ENCODE assay signal across 15 mouse cellular contexts in genomic region chr19:53536731-53537666, GRCm38 (mm10). TPM values are rescaled to one million over a fixed set of nuclear protein-coding genes. Genes with fewer than 3 reads are reported as not detected.
A peak's percentile ranks its signal among the peaks of the same experiment; 100 is the strongest.
DNase-seq lines count a peak whose midpoint lies in the region; ATAC-seq and TF ChIP-seq lines count a peak whose summit lies in the region.
"Had no signal": no experiment of that assay in that cellular context is flagged by ENCODE, and none has a peak within 500 bp of the region (broad histone marks: within the 10 kb centered on the region; RNA-seq: fewer than 3 reads in every experiment).

No protein-coding gene starts in this region.

- ATAC-seq in frontal cortex, adult (ENCODE audit: low TSS enrichment), result peak; percentile 20
- peak; percentile 6 for ATAC-seq in granulocyte monocyte progenitor cell, adult 5-6 weeks (replicated peaks; ENCODE audit: poor library complexity, severe bottlenecking)
- no peak for ATAC-seq in kidney, embryonic 15.5 days (replicated peaks; ENCODE audit: low FRiP score)
- ATAC-seq: hindbrain, embryonic 16.5 days; lung, postnatal 0 days had no signal

- WGBS in kidney, embryonic 15.5 days, result 78% methylated on average over 17 of the region's 17 CpGs

- no peak; the same call in 1 of the 2 replicates for TF ChIP-seq POLR2A in CH12.LX (IDR thresholded peaks at IDR 0.05; ENCODE audit: low read depth, low read length)

- no peaks in the 10 kb centered on the region for H3K27me3 ChIP-seq in CH12.LX (replicated peaks)
- no peaks in the 10 kb centered on the region for H3K27me3 ChIP-seq in kidney, embryonic 15.5 days

- 0 out of 2 replicates have a peak overlapping the region, but pooled peaks have one; percentile 23 for H3K9ac ChIP-seq in CH12.LX (ENCODE audit: insufficient read depth, low read depth)
- H3K9ac ChIP-seq in kidney, embryonic 15.5 days, result no peak overlapping the region
- H3K9ac ChIP-seq: liver, embryonic 13.5 days had no signal

- H3K36me3 ChIP-seq in CH12.LX (replicated peaks in 1 of 2; ENCODE audit: control insufficient read depth in 1 of 2, insufficient read depth in 1 of 2, low read length in 1 of 2), result peaks cover 63 to 75% of the 10 kb centered on the region in 2 experiments
- H3K36me3 ChIP-seq in kidney, embryonic 15.5 days, result peaks cover 45% of the 10 kb centered on the region

- H3K4me3 ChIP-seq in CH12.LX (replicated peaks in 1 of 3; ENCODE audit: low read depth in 2 of 3, low read length in 2 of 3, poor library complexity in 1 of 3), result peak overlapping the region in 1 of 3 experiments; percentile 29
- H3K4me3 ChIP-seq in kidney, embryonic 15.5 days (replicated peaks), result no peak overlapping the region
- H3K4me3 ChIP-seq: heart, adult 2 months; liver, embryonic 13.5 days; midbrain, embryonic 10.5 days had no signal

- dilution Hi-C loops in CH12.LX (cut with MboI; ENCODE audit: extremely low pct_ligation_motif_present, extremely low pct_unique_long_range_greater_than_20kb, low sequenced_read_pairs), result no loop called here

- peaks cover 25% of the 10 kb centered on the region for H3K79me2 ChIP-seq in CH12.LX (replicated peaks; ENCODE audit: control insufficient read depth, extremely low read depth, insufficient read depth, poor library complexity, severe bottlenecking)

- DNase-seq in frontal cortex, adult 2 months (ENCODE audit: extremely low spot score in 1 of 2, low spot score in 1 of 2), result no peak
- peak; percentile 90 for DNase-seq in CH12.LX (ENCODE audit: extremely low read depth)
- peak; percentile 54 for DNase-seq in thymus, postnatal 14 days
- DNase-seq in gastrocnemius, postnatal 10 days, result no peak
- no peak for DNase-seq in gastrocnemius, postnatal 14 days
- DNase-seq: B cell, adult 2 months; heart, adult 2 months; heart, postnatal 10 days; liver, embryonic 13.5 days had no signal

- peak overlapping the region; percentile 74 for H3K4me2 ChIP-seq in CH12.LX (ENCODE audit: insufficient read depth, low read depth, poor library complexity, severe bottlenecking)
- H3K4me2 ChIP-seq in kidney, embryonic 15.5 days, result no peak overlapping the region
- H3K4me2 ChIP-seq: liver, embryonic 13.5 days had no signal

- in situ Hi-C loops in CH12.LX (cut with MboI; ENCODE audit: low pct_ligation_motif_present, low pct_unique_long_range_greater_than_20kb, low sequenced_read_pairs), result loop anchor here (10.0 kb wide), 1 partner anchor 112 kb away; no protein-coding TSS in a partner anchor

- no peak; the same call in 1 of the 2 replicates for TF ChIP-seq RAD21 in CH12.LX (IDR thresholded peaks at IDR 0.05; ENCODE audit: low read depth, low read length)

- TF ChIP-seq EP300 in CH12.LX (IDR thresholded peaks at IDR 0.05; ENCODE audit: low read length), result peak; percentile 90

- no peak for TF ChIP-seq CTCF in CH12.LX (conservative IDR thresholded peaks at IDR 0.05 in 1 of 2, IDR thresholded peaks at IDR 0.05 in 1 of 2; ENCODE audit: low read depth in 2 of 2, low read length in 2 of 2)

- H3K27ac ChIP-seq in CH12.LX (ENCODE audit: insufficient read depth, low read depth), result peak overlapping the region; percentile 55
- no peak overlapping the region for H3K27ac ChIP-seq in kidney, embryonic 15.5 days
- H3K27ac ChIP-seq: heart, adult 2 months; liver, embryonic 13.5 days; midbrain, embryonic 10.5 days had no signal

- peaks cover 41 to 84% of the 10 kb centered on the region in 2 experiments for H3K4me1 ChIP-seq in CH12.LX (ENCODE audit: control insufficient read depth in 1 of 2, insufficient read depth in 2 of 2)
- peaks cover 26% of the 10 kb centered on the region for H3K4me1 ChIP-seq in kidney, embryonic 15.5 days

- H3K9me3 ChIP-seq in CH12.LX (replicated peaks; ENCODE audit: low read length), result no peaks in the 10 kb centered on the region
- no peaks in the 10 kb centered on the region for H3K9me3 ChIP-seq in kidney, embryonic 15.5 days (replicated peaks)
- H3K9me3 ChIP-seq: liver, embryonic 13.5 days; midbrain, embryonic 10.5 days had no signal

- intact Hi-C loops in gastrocnemius, postnatal 14 days (cut with DNase I; ENCODE audit: low total_unique reads), result no loop called here

TF ChIP-seq in CH12.LX, 34 proteins besides CTCF, POLR2A, EP300 and RAD21:
- peak; percentile 88 for TF ChIP-seq SIN3A (IDR thresholded peaks at IDR 0.05; ENCODE audit: low read length)
- TF ChIP-seq GABPA (IDR thresholded peaks at IDR 0.05; ENCODE audit: insufficient replicate concordance, low read depth, low read length), result no peak
- TF ChIP-seq ZMIZ1 (IDR thresholded peaks at IDR 0.05; ENCODE audit: low read depth, low read length), result peak; percentile 52; the same call in 1 of the 2 replicates
- TF ChIP-seq USF1 (IDR thresholded peaks at IDR 0.05; ENCODE audit: low read depth, low read length), result no peak
- no peak for TF ChIP-seq CHD1 (IDR thresholded peaks at IDR 0.05; ENCODE audit: low read depth, low read length)
- TF ChIP-seq UBTF (IDR thresholded peaks at IDR 0.05; ENCODE audit: low read depth, low read length), result no peak
- TF ChIP-seq NELFE (IDR thresholded peaks at IDR 0.05; ENCODE audit: low read depth, low read length), result no peak
- TF ChIP-seq TCF12 (IDR thresholded peaks at IDR 0.05; ENCODE audit: low read depth, low read length), result peak; percentile 75
- TF ChIP-seq IRF4 (IDR thresholded peaks at IDR 0.05; ENCODE audit: low read depth, low read length), result peak; percentile 76
- no peak for TF ChIP-seq ZKSCAN1 (IDR thresholded peaks at IDR 0.05; ENCODE audit: borderline replicate concordance, low read depth, low read length)
- 0 out of 2 replicates have a peak, but pooled peaks have one; percentile 12 for TF ChIP-seq ELF1 (IDR thresholded peaks at IDR 0.05; ENCODE audit: low read depth, low read length)
- TF ChIP-seq MAZ (IDR thresholded peaks at IDR 0.05; ENCODE audit: low read depth, low read length), result peak; percentile 77; the same call in 1 of the 2 replicates
- TF ChIP-seq RCOR1 (conservative IDR thresholded peaks at IDR 0.05; ENCODE audit: low read depth, low read length), result peak; percentile 85
- TF ChIP-seq MEF2A (IDR thresholded peaks at IDR 0.05; ENCODE audit: borderline replicate concordance, low read depth, low read length), result peak; percentile 96
- peak; percentile 91 for TF ChIP-seq ETS1 (conservative IDR thresholded peaks at IDR 0.05; ENCODE audit: low read depth, low read length)
- TF ChIP-seq E2F4 (IDR thresholded peaks at IDR 0.05; ENCODE audit: insufficient replicate concordance, low read depth, low read length), result no peak
- TF ChIP-seq MAFK (IDR thresholded peaks at IDR 0.05; ENCODE audit: insufficient replicate concordance, low read length), result peak; percentile 75
- no peak for TF ChIP-seq POLR2AphosphoS2 (IDR thresholded peaks at IDR 0.05; ENCODE audit: low read depth, low read length)
- no peak for TF ChIP-seq PAX5 (IDR thresholded peaks at IDR 0.05; ENCODE audit: low read length)
- TF ChIP-seq HCFC1 (IDR thresholded peaks at IDR 0.05; ENCODE audit: low read depth, low read length), result no peak
- TF ChIP-seq BHLHE40 (IDR thresholded peaks at IDR 0.05; ENCODE audit: low read depth, low read length), result peak; percentile 80
- TF ChIP-seq MYC (IDR thresholded peaks at IDR 0.05; ENCODE audit: low read depth, low read length), result peak; percentile 64; the same call in 1 of the 2 replicates
- no peak for TF ChIP-seq SMC3 (IDR thresholded peaks at IDR 0.05; ENCODE audit: low read depth, low read length)
- TF ChIP-seq JUN (IDR thresholded peaks at IDR 0.05; ENCODE audit: insufficient read depth, low read depth, low read length), result peak; percentile 83
- TF ChIP-seq NRF1 (IDR thresholded peaks at IDR 0.05; ENCODE audit: low read depth, low read length), result no peak
- no peak for TF ChIP-seq ZNF384 (IDR thresholded peaks at IDR 0.05; ENCODE audit: low read depth, low read length)
- 0 out of 2 replicates have a peak, but pooled peaks have one; percentile 59 for TF ChIP-seq MAX (IDR thresholded peaks at IDR 0.05; ENCODE audit: low read length)
- peak; percentile 71 for TF ChIP-seq JUND (conservative IDR thresholded peaks at IDR 0.05; ENCODE audit: low read depth, low read length)
- TF ChIP-seq USF2 (conservative IDR thresholded peaks at IDR 0.05; ENCODE audit: low read depth, low read length), result no peak
- TF ChIP-seq CHD2 (IDR thresholded peaks at IDR 0.05; ENCODE audit: low read length), result peak; percentile 86
- TF ChIP-seq TBP (conservative IDR thresholded peaks at IDR 0.05; ENCODE audit: low read depth, low read length), result no peak
- peak; percentile 73 for TF ChIP-seq MXI1 (IDR thresholded peaks at IDR 0.05; ENCODE audit: low read depth, low read length)
- no peak for TF ChIP-seq ZC3H11A (IDR thresholded peaks at IDR 0.05; ENCODE audit: low read depth, low read length)
- no peak for TF ChIP-seq KAT2A (IDR thresholded peaks at IDR 0.05; ENCODE audit: insufficient replicate concordance, low read length)

RNA-seq across cellular contexts. Expression of gene Dusp5, which starts 8.1 kb away (rescaled TPM):
- polyA plus RNA-seq in frontal cortex, adult 2 months (2012; rRNA removed), result 20.1 and 31.8 TPM in 2 replicates
- total RNA-seq in CH12.LX (2012; rRNA removed) (10.6 and 10.9 TPM in 2 replicates), CH12.LX (2014; rRNA removed) (13.2 and 15.2 TPM in 2 replicates)
- polyA plus RNA-seq in CH12.LX (2012; ENCODE audit: insufficient read length, low read depth), result 13.8 and 18.2 TPM in 2 replicates
- total RNA-seq in granulocyte monocyte progenitor cell, adult 5-6 weeks (2014; fragmentation: Nextera tagmentation), result 1.5 and 4.0 TPM in 2 replicates
- total RNA-seq in granulocyte monocyte progenitor cell, adult 5-6 weeks (2017), result 4.2 TPM in 2 replicates
- 11.0 and 11.1 TPM in 2 replicates for polyA plus RNA-seq in kidney, embryonic 15.5 days (2015; fragmentation: Nextera tagmentation; extraction: Ambion mirVana)
- total RNA-seq in gastrocnemius, postnatal 10 days (2021), result 1 to 10 TPM; 1.3 to 2.3 TPM
- total RNA-seq in gastrocnemius, postnatal 14 days (2021), result 1 to 10 TPM; 1.3 to 2.2 TPM

RNA-seq across cellular contexts. Expression of gene Nutf2-ps1, which starts 51.9 kb away (rescaled TPM):
- 25.4 and 28.4 TPM in 2 replicates for polyA plus RNA-seq in frontal cortex, adult 2 months (2012; rRNA removed)
- total RNA-seq in CH12.LX (2012; rRNA removed) (50.8 and 51.3 TPM in 2 replicates), CH12.LX (2014; rRNA removed) (195 and 220 TPM in 2 replicates)
- polyA plus RNA-seq in CH12.LX (2012; ENCODE audit: insufficient read length, low read depth), result 366 and 509 TPM in 2 replicates
- 56.0 and 61.3 TPM in 2 replicates for total RNA-seq in granulocyte monocyte progenitor cell, adult 5-6 weeks (2014; fragmentation: Nextera tagmentation)
- 142 and 145 TPM in 2 replicates for total RNA-seq in granulocyte monocyte progenitor cell, adult 5-6 weeks (2017)
- polyA plus RNA-seq in kidney, embryonic 15.5 days (2015; fragmentation: Nextera tagmentation; extraction: Ambion mirVana), result 381 and 430 TPM in 2 replicates
- 10 to 100 TPM; 83.4 to 96.6 TPM for total RNA-seq in gastrocnemius, postnatal 10 days (2021)
- total RNA-seq in gastrocnemius, postnatal 14 days (2021), result 10 to 100 TPM; 74.8 to 76.8 TPM

Comparison
In these comparisons a context has a peak if more than half of its experiments do, and no peak if none do; other contexts are left out.
1. DNase-seq: peak in CH12.LX (single experiment) and thymus, postnatal 14 days (single experiment); none in frontal cortex, adult 2 months (0 of 2), gastrocnemius, postnatal 10 days (single experiment) and gastrocnemius, postnatal 14 days (single experiment).